Mouse (Mus musculus) limb, embryonic 14.5 days (tissue): ENCODE measurements around the gene Sox13. TPM values are rescaled to one million over a fixed set of nuclear protein-coding genes. Genes with fewer than 3 reads are reported as not detected.
"Not testable (repeated sequence)": the region's sequence is repeated elsewhere in the genome, so short reads cannot be mapped to it uniquely, and the experiment has no call there.

Experiments
- ATAC-seq: fragments of 200-750 bp; cut with Nextera tagmentation; 2 replicates; pipeline ENCODE4 v1.8.0; 2017; ENCODE audit warnings: low read depth, moderate number of reproducible peaks, moderate TSS enrichment; ENCODE audit not compliant: low FRiP score
- DNase-seq: peaks from one replicate; pipeline ENCODE4 v3.0.0-alpha.2; 2015; ENCODE audit warnings: low spot score
- H3K27ac ChIP-seq: fragments of 300-500 bp; sonication (generic); replicated peaks from 2 replicates; pipeline ENCODE4 v1.5.1; 2014; ENCODE audit warnings: low read depth, mild to moderate bottlenecking, low read length, moderate library complexity, mixed read lengths
- H3K27me3 ChIP-seq: fragments of 300-500 bp; sonication (generic); 2 replicates; pipeline ENCODE4 v1.6.1; 2014; ENCODE audit warnings: low read length, mixed read lengths; ENCODE audit not compliant: control insufficient read depth, insufficient read depth
- H3K36me3 ChIP-seq: fragments of 300-500 bp; sonication (generic); 2 replicates; pipeline ENCODE4 v1.6.1; 2014; ENCODE audit warnings: mild to moderate bottlenecking, low read length, moderate library complexity, mixed read lengths; ENCODE audit not compliant: control insufficient read depth, insufficient read depth
- H3K4me1 ChIP-seq: fragments of 300-500 bp; sonication (generic); 2 replicates; pipeline ENCODE4 v1.6.1; 2014; ENCODE audit warnings: antibody characterized with exemption, low read length, mixed read lengths; ENCODE audit not compliant: control insufficient read depth, insufficient read depth
- H3K4me2 ChIP-seq: fragments of 300-500 bp; sonication (generic); replicated peaks from 2 replicates; pipeline ENCODE4 v1.6.1; 2014; ENCODE audit warnings: low read depth, mild to moderate bottlenecking, low read length, moderate library complexity; ENCODE audit not compliant: severe bottlenecking
- H3K4me3 ChIP-seq: fragments of 300-500 bp; sonication (generic); replicated peaks from 2 replicates; pipeline ENCODE4 v1.5.1; 2014; ENCODE audit warnings: low read length
- H3K9ac ChIP-seq: fragments of 300-500 bp; sonication (generic); 2 replicates; pipeline ENCODE4 v1.6.1; 2014; ENCODE audit warnings: mild to moderate bottlenecking, low read depth, low read length, moderate library complexity; ENCODE audit not compliant: severe bottlenecking
- H3K9me3 ChIP-seq: fragments of 300-500 bp; sonication (generic); 2 replicates; pipeline ENCODE4 v1.6.1; 2016; ENCODE audit warnings: low read length; ENCODE audit not compliant: control insufficient read depth
- POLR2A ChIP-seq: fragments of 200-500 bp; IDR thresholded peaks from 2 replicates; pipeline ENCODE4 v1.8.0; 2012; ENCODE audit warnings: inconsistent platforms, mild to moderate bottlenecking, moderate library complexity, borderline replicate concordance; ENCODE audit not compliant: insufficient read depth, insufficient read length; ENCODE audit errors: extremely low read depth
- WGBS: fragments of 180-500 bp; shearing (Covaris S2); extraction: QIAGEN DNeasy Blood & Tissue Kit; methylation state at CpG from one replicate; pipeline ENCODE4 v1.1.7; 2014; 5-methylcytosine and 5-hydroxymethylcytosine counted together
- polyA plus RNA-seq, 2 experiments: library from polyadenylated mRNA; depleted of rRNA in 1 of 2; stranded (reverse) in 1 of 2; unstranded in 1 of 2; fragments of >200 nt; fragmentation: Nextera tagmentation in 1 of 2; extraction: Ambion mirVana in 1 of 2; gene quantifications; 2 replicates each; pipeline versions ENCODE4 v1.2.1 to v1.2.3; 2012 to 2014

The Sox13 gene
- polyA plus RNA-seq, 2 experiments, result 4.7 to 22.9 TPM

GRCm38 (mm10) chr1:133347226-133347625, 77.0 kb downstream of the Sox13 start:
- ATAC-seq, result no peak
- TF ChIP-seq POLR2A, result no peak
- Histone ChIP-seq H3K27ac (no peak overlapping the region), H3K27me3 (no peaks in the 10 kb centered on the region), H3K4me3 (no peak overlapping the region), H3K9ac (no peak overlapping the region), H3K4me2 (no peak overlapping the region), H3K36me3 (no peaks in the 10 kb centered on the region), H3K9me3 (no peaks in the 10 kb centered on the region), H3K4me1 (no peaks in the 10 kb centered on the region)
- DNase-seq, result no peak
- 66% methylated on average over 3 of the region's 3 CpGs for WGBS

GRCm38 (mm10) chr1:133346531-133346930, 77.6 kb downstream of the Sox13 start:
- H3K9me3 ChIP-seq, result no peaks in the 10 kb centered on the region
- no peak overlapping the region for H3K4me3 ChIP-seq
- DNase-seq (no peak), ATAC-seq (no peak)
- no peak overlapping the region for H3K4me2 ChIP-seq
- no peaks in the 10 kb centered on the region for H3K27me3 ChIP-seq
- no peak overlapping the region for H3K9ac ChIP-seq
- H3K4me1 ChIP-seq, result no peaks in the 10 kb centered on the region
- no peaks in the 10 kb centered on the region for H3K36me3 ChIP-seq
- no peak overlapping the region for H3K27ac ChIP-seq
- WGBS, result 83% methylated on average over 9 of the region's 9 CpGs
- no peak for TF ChIP-seq POLR2A

- ATAC-seq (no peak), DNase-seq (no peak)
- Histone ChIP-seq H3K9ac (no peak overlapping the region), H3K9me3 (no peaks in the 10 kb centered on the region), H3K36me3 (no peaks in the 10 kb centered on the region), H3K4me3 (no peak overlapping the region), H3K27ac (no peak overlapping the region), H3K4me2 (no peak overlapping the region), H3K4me1 (no peaks in the 10 kb centered on the region), H3K27me3 (no peaks in the 10 kb centered on the region)
- TF ChIP-seq POLR2A, result no peak
- WGBS, result 84% methylated on average over 2 of the region's 2 CpGs
Observed at GRCm38 (mm10) chr1:133344357-133344756, 79.8 kb downstream of the Sox13 start.

- not testable (repeated sequence) for ATAC-seq, H3K4me1 ChIP-seq, H3K27me3 ChIP-seq, H3K36me3 ChIP-seq, H3K27ac ChIP-seq, H3K4me2 ChIP-seq, DNase-seq, H3K4me3 ChIP-seq, H3K9ac ChIP-seq, H3K9me3 ChIP-seq
- WGBS, result 68% methylated on average over 1 of the region's 1 CpGs
Observed at GRCm38 (mm10) chr1:133340403-133340802, 83.8 kb downstream of the Sox13 start.

- Histone ChIP-seq H3K27me3 (peaks cover 15% of the 10 kb centered on the region; the same call in 1 of the 2 replicates), H3K9ac (no peak overlapping the region), H3K4me1 (no peaks in the 10 kb centered on the region; the same call in none of the 2 replicates), H3K4me3 (no peak overlapping the region), H3K9me3 (no peaks in the 10 kb centered on the region), H3K36me3 (no peaks in the 10 kb centered on the region), H3K27ac (no peak overlapping the region), H3K4me2 (no peak overlapping the region)
- no peak for TF ChIP-seq POLR2A
- 78% methylated on average over 6 of the region's 6 CpGs for WGBS
- no peak for ATAC-seq
- DNase-seq, result no peak
Observed at GRCm38 (mm10) chr1:133333937-133334336, 90.2 kb downstream of the Sox13 start.
